Mouse (Mus musculus) T-helper 1 cell (primary cell): ENCODE data around the gene Slc6a21.

Experiments
- in situ Hi-C: fragments of 300-600 bp; cut with MboI, MseI; formaldehyde crosslinking; loops from one replicate; pipeline ENCODE4 v1.15.1; 2025; ENCODE audit warnings: high pct_unique_total_duplicates

The Slc6a21 gene

DNA sequence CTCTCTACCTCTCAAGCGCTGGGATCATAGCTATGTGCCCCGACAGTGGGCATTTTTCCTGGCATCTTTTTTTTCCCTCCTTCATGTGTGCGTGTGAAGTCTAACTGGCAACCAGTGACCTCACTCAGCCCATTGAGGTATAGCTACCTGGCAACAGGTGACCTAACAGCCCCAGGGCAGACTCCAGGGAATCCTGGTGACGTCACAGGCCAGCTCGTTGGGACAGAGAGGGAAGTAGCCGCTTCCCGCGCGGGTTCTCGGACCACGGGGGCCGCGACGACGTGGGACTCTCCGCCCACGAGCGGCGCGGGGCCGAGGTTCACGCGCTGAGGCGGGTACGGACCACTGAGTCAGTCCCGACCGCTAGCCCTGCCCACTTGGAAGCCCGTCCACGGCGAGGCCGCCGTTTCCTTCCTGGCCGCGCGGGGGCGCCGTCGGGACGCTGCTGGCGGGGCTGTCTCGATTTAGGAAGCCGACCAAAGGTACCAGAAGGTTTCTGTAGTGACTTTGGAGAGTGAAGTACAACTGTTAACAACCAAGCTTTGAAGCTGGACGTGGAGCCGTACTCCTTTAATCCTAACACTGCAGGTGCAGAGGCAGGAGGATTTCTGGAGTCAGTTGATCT lies at the start of gene Slc6a21:
Gene Slc6a21, plus strand, starts transcription at position 378 of the 625 bp plus-strand sequence.
- in situ Hi-C loops: no loop called here

DNA sequence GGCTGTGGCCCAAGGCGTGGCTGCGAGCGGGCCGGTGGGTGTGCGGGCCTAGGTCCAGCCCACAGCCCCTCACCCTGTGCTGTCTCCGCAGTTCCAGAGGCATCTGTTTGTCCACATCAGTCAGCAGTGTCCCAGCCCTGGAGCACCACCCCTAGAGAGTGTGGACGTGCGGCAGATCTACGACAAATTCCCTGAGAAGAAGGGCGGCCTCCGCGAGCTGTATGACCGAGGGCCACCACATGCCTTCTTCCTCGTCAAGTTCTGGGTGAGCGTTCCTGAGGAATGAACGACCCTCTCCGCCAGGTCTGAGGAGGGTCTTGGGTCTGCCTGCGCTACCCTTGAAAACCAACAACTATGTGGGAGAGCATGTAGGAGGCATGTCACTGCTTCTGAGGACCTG lies 48.8 kb upstream of the Slc6a21 start:
- in situ Hi-C loops: no loop called here

- in situ Hi-C loops: no loop called here
Measured at GRCm38 (mm10) chr7:45229046-45229445, 48.3 kb upstream of the Slc6a21 start.

DNA sequence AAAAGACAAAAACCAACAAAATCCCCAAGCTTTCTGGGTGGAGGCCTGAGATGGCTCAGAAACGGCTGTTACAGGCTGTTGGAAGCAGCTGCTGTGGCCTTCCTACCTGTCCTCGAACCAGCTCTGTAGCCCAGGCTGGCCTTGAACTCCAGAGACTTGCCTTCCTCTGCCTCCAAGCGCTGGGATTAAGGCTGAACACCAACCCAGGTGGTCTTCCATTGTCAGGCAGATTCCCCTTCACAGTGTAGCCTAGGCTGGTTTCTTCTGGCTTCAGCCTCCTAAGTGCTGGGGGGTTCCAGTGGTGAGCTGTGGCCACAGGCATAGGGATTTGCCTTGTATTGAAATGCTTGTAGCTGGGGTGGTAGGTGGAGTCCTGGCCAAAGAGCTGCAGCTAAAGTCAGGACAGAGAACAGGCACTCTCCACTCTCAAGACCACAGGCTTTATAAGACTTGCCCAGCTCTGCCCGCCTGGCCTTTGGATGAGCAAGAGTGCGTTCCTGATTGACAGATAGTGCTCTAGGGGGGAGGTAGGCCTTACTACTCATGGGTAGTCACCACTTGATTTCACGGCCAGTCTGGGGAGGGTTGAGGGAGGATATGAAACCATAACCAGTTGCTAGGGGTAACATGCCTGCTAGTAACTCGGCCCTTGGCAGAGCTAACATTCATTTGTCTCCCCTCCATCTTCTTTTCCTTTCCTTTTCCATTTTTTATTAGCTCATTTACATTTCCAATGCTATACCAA lies 47.7 kb upstream of the Slc6a21 start:
- in situ Hi-C loops: no loop called here

GRCm38 (mm10) chr7:45231192-45231591 lies 46.1 kb upstream of the Slc6a21 start:
- in situ Hi-C loops: no loop called here

GRCm38 (mm10) chr7:45231941-45232340 lies 45.4 kb upstream of the Slc6a21 start:
- in situ Hi-C loops: no loop called here

DNA sequence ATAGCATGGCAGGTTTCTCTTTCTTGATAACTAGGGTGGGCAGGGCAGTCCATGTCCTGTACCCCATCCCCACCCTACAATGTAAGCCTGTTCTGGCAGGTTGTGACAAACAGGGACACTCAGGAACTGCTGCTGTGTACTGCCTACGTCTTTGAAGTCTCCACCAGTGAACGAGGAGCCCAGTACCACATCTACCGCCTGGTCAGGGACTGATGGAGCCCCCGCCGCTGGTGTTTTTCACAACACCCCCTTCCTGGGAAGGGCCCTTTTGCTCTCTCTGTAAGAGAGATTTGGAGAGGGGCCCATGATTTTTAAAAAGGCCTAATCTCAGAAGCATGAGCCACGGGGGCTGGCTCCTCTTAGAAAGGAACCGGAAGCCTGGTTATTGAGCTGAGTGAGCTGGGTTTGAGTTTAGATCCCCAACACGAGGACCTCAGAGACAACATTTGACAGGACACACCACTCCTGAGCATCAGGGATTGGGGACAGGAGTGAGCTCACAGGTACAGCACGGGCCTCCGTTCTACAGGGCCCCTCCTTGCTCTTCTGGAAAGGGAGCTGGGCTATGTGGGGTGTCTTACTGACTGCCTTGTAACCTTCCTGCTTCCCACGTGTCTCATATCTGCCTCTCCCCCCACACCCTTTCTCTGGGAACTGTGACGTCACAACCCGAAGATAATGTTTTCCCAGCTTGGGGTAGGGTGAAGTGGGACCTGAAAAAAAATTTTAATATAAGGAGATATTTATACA lies 44.4 kb upstream of the Slc6a21 start:
- in situ Hi-C loops: no loop called here

- in situ Hi-C loops: no loop called here
Measured at GRCm38 (mm10) chr7:45233580-45234332, 43.6 kb upstream of the Slc6a21 start.

DNA sequence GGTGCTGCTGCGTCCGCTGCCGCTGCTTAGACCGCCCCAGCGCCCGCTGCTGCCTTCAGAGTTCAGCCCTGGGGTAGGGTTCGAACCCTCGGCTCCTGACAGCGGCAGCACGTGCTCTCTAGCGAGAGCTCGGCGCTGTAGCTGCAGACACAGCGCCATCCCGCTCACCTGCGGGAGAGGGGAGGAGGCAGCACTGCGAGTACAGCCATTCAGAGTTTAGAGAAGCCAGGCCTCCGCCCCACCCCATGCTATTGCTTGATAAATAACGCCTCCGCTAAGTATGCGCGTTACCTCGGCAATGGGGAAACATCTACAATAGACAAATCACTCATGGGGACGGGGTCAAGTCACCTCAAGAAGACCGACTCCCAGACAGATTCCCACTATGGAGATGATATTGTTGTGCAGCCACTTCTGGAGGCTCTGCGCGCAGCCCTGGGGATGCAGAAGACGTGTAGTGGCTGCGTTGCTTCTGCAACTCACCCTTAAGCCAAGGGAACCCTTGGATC lies 42.9 kb upstream of the Slc6a21 start:
- in situ Hi-C loops: no loop called here

- in situ Hi-C loops: no loop called here
Measured at GRCm38 (mm10) chr7:45234922-45235571, 42.3 kb upstream of the Slc6a21 start.

DNA sequence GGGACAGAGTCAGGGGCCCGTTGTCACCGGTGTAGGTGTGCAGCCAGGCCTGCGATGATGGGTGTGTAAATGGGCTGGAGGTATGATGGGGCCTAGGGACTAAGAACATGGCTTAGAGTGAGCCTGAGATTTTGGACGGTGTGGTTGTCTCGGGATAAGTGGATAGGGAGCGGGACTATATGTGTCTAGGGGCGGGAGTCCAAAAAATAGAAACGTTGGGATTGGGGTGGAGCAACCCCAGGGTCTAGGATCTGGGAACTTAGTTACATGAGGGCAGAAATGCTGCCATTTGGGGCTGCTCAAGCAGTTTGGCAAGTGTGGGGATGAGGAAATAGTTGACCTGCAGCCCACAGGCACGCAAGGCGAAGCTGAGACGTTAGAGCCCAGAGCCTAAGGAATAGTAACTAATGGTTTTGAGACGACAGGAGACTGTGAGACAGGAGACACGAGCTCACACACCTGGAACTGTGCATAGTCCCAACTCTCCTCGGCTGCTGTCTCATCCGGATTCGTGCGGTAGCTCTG lies 41.6 kb upstream of the Slc6a21 start:
- in situ Hi-C loops: no loop called here

- in situ Hi-C loops: no loop called here
Measured at GRCm38 (mm10) chr7:45237747-45238699, 39.3 kb upstream of the Slc6a21 start.

DNA sequence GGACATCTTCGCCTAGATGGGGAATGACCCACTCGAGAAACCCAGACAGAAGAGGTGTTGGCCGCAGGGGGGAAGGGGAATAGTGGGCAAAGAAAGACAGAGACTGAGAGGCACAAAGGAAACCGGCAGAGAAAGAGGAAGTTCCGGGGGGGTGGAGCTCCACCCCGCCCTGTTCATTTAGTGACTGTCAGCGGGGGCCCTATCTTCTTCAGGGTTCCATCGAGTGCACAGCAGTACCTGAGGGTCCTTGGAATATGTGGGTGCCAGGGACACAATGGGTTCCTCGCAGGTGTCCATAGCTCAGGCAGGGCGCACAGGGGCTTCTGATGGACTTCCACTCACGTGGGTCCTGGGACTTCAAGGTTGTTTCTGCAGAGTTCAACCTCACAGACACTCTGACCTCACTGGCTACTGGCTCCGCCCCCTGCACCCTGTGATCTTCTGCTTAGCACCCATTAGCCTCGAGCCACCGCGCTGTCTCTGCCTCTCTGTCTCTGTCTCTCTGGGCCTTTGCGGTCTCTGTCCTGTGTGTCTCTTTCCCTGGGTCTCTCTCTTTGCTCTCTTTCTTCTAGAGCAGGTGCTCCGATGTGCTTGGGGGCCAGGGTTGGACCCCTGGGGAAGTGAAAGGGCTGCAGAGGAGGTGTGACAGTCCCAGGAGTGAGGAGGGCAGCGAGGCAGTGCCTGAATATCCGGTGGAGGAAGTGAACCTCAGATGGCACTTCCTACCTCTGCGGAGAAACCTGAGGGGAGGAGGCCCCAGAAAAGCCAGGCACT lies 38.4 kb upstream of the Slc6a21 start, which contains the start of gene Cd37:
Gene Cd37, minus strand, starts transcription at position 393 of the 774 bp plus-strand sequence.
- in situ Hi-C loops: no loop called here

- in situ Hi-C loops: no loop called here
Measured at GRCm38 (mm10) chr7:45240109-45240508, 37.2 kb upstream of the Slc6a21 start.

- in situ Hi-C loops: no loop called here
Measured at GRCm38 (mm10) chr7:45240633-45241388, 36.5 kb upstream of the Slc6a21 start, which contains the start of gene Slc6a16. TSS of gene Slc6a16 (plus strand) at chr7:45241085.

DNA sequence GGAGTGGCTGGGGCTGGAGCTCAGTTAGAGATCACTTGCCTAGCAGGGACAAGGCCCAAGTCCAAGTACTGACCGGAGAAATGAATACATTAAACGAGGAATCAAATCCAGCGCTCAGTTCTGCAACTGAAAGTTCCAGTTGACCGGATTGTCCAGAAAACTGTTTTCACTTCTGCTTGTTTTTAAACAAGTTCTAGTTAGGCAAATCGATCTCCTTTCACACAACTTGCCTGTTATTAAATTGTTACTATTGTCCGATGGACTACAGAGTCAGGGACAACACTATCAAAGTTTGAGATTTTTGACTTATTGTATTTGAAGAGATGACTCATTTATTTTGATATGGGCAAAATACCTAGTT lies 35.9 kb upstream of the Slc6a21 start:
- in situ Hi-C loops: no loop called here

- in situ Hi-C loops: no loop called here
Measured at GRCm38 (mm10) chr7:45247666-45248065, 29.6 kb upstream of the Slc6a21 start.

- in situ Hi-C loops: loop anchor here (10.0 kb wide), 1 partner anchor 859 kb away; no protein-coding TSS in a partner anchor
Measured at GRCm38 (mm10) chr7:45253806-45254205, 23.5 kb upstream of the Slc6a21 start.
